Mouse (Mus musculus) testis, adult 2 months (tissue): ENCODE measurements around the gene Ap1m2. TPM values are rescaled to one million over a fixed set of nuclear protein-coding genes. Genes with fewer than 3 reads are reported as not detected.
"Not testable (repeated sequence)": the region's sequence is repeated elsewhere in the genome, so short reads cannot be mapped to it uniquely, and the experiment has no call there.

Experiments used
- H3K27ac ChIP-seq: fragments of 200-500 bp; 2 replicates; pipeline ENCODE4 v1.5.1; 2012; ENCODE audit warnings: low read depth, low read length; ENCODE audit not compliant: control insufficient read depth, insufficient read depth
- H3K27me3 ChIP-seq: fragments of 200-500 bp; 2 replicates; pipeline ENCODE4 v1.6.1; 2012; ENCODE audit warnings: mild to moderate bottlenecking, low read length, moderate library complexity; ENCODE audit not compliant: control insufficient read depth, insufficient read depth
- H3K36me3 ChIP-seq: fragments of 200-500 bp; 2 replicates; pipeline ENCODE4 v1.6.1; 2012; ENCODE audit warnings: mild to moderate bottlenecking, low read length; ENCODE audit not compliant: control insufficient read depth, insufficient read depth
- H3K4me1 ChIP-seq: fragments of 200-500 bp; 2 replicates; pipeline ENCODE4 v1.6.1; 2012; ENCODE audit warnings: low read length; ENCODE audit not compliant: control insufficient read depth, insufficient read depth
- H3K4me3 ChIP-seq: fragments of 200-500 bp; 2 replicates; pipeline ENCODE4 v1.5.1; 2012; ENCODE audit warnings: low read depth, mild to moderate bottlenecking, low read length, moderate library complexity, mixed read lengths; ENCODE audit not compliant: control insufficient read depth
- CTCF ChIP-seq: fragments of 200-500 bp; IDR thresholded peaks from 2 replicates; pipeline ENCODE4 v1.5.1; 2012; ENCODE audit warnings: low read depth, mild to moderate bottlenecking, inconsistent platforms, low read length, moderate library complexity; ENCODE audit not compliant: control insufficient read depth, insufficient read depth, insufficient replicate concordance
- POLR2A ChIP-seq: fragments of 200-500 bp; IDR thresholded peaks from 2 replicates; pipeline ENCODE4 v1.6.1; 2012; ENCODE audit warnings: low read depth, mild to moderate bottlenecking, inconsistent platforms, low read length, moderate library complexity; ENCODE audit not compliant: control insufficient read depth
- polyA plus RNA-seq: library from polyadenylated mRNA; depleted of rRNA; stranded (reverse); fragments of >200 nt; gene quantifications from 2 replicates; pipeline ENCODE4 v1.2.3, GENCODE M21; 2012

The Ap1m2 gene
- polyA plus RNA-seq, 1 experiment, result 3.0 TPM

DNA sequence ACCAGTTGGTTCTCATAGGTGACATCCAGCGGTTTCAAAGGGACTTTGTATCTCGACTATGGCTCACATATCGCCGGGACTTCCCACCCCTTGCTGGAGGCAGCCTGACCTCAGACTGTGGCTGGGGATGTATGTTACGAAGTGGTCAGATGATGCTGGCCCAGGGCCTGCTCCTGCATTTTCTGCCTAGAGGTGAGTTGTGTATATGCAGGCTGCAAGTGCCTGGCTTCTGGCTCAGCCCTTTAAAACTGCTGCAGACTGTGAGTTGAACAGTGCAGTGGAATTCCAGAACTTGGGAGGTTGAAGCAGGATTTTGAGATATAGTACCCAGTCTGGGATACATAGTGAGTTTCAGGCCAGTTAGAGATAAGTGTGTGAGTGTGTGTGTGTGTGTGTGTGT lies 45.2 kb downstream of the Ap1m2 start:
- Histone ChIP-seq H3K27me3 (no peaks in the 10 kb centered on the region), H3K4me1 (peaks cover 12% of the 10 kb centered on the region), H3K4me3 (no peak overlapping the region), H3K36me3 (no peaks in the 10 kb centered on the region; the same call in 1 of the 2 replicates), H3K27ac (no peak overlapping the region)
- TF ChIP-seq CTCF (no peak), POLR2A (no peak)

DNA sequence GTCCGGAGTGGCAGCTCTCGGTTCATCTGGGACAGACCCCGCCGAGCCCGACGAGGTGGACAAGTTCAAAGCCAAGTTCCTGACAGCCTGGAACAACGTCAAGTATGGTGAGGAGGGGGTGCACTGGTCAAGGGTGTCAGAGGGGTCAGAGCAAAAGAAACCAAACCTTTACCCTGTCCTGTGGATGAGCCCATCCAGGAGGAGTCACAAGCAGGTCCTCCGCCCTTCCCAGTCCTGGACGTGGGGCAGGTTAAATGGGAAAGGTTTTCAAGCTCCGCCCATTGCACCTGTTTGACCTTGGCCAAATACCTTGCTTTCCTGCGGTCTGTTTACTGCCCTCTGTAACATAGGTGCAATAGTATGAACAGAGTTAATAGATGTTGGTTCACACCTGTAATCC lies 46.5 kb downstream of the Ap1m2 start:
- Histone ChIP-seq H3K27ac (peak overlapping the region; percentile 47; the same call in 1 of the 2 replicates), H3K36me3 (no peaks in the 10 kb centered on the region; the same call in 1 of the 2 replicates), H3K4me1 (peaks cover 12% of the 10 kb centered on the region), H3K27me3 (no peaks in the 10 kb centered on the region), H3K4me3 (peak overlapping the region; percentile 94)
- TF ChIP-seq POLR2A (no peak), CTCF (no peak)

DNA sequence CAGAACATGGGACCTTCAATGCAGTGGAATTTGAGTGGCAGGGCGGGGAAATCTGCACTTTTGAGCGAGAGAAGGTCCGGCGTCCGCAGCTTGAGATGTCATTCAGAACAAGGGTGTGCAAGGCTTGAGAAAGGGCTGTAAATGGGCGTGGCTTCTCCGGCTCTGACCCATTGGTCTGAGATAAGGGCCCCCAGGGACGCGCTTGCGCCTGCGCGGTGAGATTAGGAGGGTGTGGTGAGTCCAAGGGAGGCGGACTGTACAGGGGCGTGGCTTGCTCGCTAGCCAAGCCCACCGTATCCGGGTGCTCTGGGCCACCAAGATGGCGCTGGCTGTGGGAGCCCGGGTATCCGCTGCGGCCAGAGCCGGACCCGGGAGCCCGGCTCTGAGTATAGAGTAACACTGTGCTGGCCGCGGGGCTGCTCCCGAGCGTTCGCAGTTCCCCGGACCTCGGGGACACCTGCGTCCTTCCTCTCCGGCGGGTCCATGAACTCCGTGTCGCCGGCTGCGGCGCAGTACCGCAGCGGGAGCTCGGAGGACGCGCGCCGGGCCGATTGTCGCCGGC lies 47.1 kb downstream of the Ap1m2 start, which contains the start of gene Atg4d:
TSS of gene Atg4d (plus strand) at position 294 of the 562 bp plus-strand sequence.
- Histone ChIP-seq H3K27me3 (no peaks in the 10 kb centered on the region), H3K4me3 (peak within 1 kb of the TSS; percentile 94), H3K36me3 (no peaks in the 10 kb centered on the region; the same call in 1 of the 2 replicates), H3K4me1 (peaks cover 12% of the 10 kb centered on the region), H3K27ac (peak within 1 kb of the TSS; percentile 47)
- no peak for TF ChIP-seq CTCF
- peak; percentile 86 for TF ChIP-seq POLR2A

DNA sequence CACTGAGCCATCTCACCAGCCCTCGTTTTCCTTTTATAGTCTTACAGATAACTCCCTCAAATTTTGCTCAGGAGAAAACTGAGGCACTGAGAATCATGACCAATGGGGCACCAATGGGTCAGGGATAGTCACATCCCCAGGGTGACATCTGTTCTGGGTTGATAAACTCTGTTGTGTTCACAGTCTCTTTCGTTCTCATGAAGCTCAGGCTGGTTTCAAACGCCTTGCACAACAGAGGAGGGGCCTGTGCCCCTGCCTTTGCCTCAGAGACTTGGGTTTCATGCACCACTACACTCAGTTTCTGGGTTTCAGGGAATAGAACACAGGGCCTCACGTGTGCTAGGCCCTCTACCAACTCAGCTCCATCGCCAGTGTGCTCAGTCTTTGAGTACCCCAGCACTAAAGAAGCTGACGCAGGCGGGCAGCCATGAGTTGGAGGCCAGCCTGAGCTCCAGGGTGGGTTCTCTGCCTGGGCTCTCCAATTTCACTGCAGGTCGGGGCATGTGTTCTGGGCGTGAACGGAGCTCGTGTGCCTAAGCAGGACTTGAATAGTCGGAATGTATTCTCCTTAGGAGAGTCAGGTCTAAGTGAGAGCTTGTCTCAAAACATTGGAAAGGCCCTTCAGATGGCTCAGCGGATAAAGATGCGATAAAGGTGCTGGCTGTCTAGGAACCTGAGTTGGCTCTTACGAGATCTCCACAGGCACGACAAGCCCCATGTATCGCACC lies 47.7 kb downstream of the Ap1m2 start:
- H3K36me3 ChIP-seq, result no peaks in the 10 kb centered on the region; the same call in 1 of the 2 replicates
- H3K27ac ChIP-seq, result peak overlapping the region; percentile 35; the same call in 1 of the 2 replicates
- TF ChIP-seq CTCF (no peak), POLR2A (no peak)
- H3K4me3 ChIP-seq, result peak overlapping the region; percentile 94
- H3K4me1 ChIP-seq, result peaks cover 12% of the 10 kb centered on the region
- H3K27me3 ChIP-seq, result no peaks in the 10 kb centered on the region

DNA sequence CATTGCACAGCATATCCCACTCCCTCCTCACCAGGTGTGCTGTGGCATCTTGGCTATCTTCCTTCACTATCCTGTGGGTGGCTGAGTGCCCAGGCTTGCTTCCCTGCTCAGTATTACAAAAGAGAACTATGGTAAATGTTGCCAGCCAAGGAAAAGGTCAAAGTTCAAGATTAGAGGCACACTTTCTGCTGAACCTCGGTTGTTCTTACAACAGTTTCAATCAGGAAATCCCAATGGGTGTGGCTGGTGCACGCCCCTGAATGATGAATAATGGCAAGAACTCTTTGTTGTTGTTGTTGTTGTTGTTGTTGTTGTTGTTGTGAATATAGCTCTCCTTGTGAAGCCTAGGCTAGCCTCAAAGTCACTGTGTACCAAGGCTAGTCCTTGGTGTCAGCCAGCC lies 50.3 kb downstream of the Ap1m2 start:
- no peak overlapping the region for H3K27ac ChIP-seq
- TF ChIP-seq CTCF, result no peak
- no peak for TF ChIP-seq POLR2A
- H3K36me3 ChIP-seq, result no peaks in the 10 kb centered on the region
- peaks cover 12% of the 10 kb centered on the region for H3K4me1 ChIP-seq
- H3K27me3 ChIP-seq, result no peaks in the 10 kb centered on the region
- no peak overlapping the region for H3K4me3 ChIP-seq

DNA sequence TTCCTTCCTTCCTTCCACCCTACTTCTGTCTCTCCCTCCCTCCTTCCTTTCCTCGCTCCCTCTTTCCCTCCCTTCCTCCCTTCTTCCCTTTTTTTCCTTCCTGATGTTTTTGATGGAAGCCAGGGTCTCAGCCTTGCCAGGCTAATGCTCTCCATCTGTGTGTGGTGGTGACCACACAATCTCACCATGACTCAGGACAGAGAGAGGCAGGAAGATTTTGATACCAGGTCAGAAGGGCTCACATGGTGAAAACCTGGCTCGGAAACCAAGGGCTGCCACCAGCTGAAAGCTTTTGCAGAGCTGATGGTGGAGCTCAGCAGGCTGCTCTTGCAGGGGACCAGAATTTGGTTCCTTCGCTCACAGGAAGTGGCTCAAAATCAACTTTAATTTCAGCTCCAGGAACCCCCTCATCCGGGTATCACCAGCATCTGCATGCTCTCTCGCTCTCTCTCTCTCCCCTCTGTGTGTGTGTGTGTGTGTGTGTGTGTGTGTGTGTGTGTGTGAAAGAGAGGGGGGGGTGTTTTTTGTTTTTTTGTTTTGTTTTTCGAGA lies 51.6 kb downstream of the Ap1m2 start:
- H3K36me3 ChIP-seq, result no peaks in the 10 kb centered on the region
- no peak overlapping the region for H3K27ac ChIP-seq
- no peaks in the 10 kb centered on the region for H3K27me3 ChIP-seq
- TF ChIP-seq CTCF (no peak), POLR2A (no peak)
- no peak overlapping the region for H3K4me3 ChIP-seq
- H3K4me1 ChIP-seq, result peaks cover 9% of the 10 kb centered on the region

DNA sequence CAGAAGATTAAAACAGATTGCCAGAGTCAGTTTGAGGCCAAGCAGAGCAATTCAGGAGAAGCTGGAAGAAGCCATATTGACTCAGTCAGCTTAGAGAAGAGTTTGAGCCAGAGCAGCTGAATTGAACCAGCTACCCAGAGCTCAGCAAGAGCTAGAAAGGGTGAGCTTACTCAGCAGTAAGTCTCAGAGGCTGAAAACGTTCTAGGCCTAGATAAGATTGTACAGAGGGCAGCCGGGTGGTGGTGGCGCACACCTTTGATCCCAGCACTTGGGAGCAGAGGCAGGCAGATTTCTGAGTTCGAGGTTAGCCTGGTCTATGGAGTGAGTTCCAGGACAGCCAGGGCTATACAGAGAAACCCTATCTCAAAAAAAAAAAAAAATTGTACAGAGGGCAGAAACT lies 55.8 kb downstream of the Ap1m2 start:
- H3K27ac ChIP-seq, H3K36me3 ChIP-seq: not testable (repeated sequence)

More for the DNA sequence above, 55.8 kb downstream of the Ap1m2 start:
- H3K4me1 ChIP-seq, H3K27me3 ChIP-seq, H3K4me3 ChIP-seq: not testable (repeated sequence)
